Mouse (Mus musculus) ovary, postnatal 14 days (tissue): ENCODE results near the gene Cnn3.

Source experiments
- DNase-seq: peaks from one replicate; pipeline ENCODE4 v3.0.0; 2022; ENCODE audit warnings: low spot score

Gene Cnn3

GRCm38 (mm10) chr3:121492026-121492425, 65.7 kb downstream of the Cnn3 start:
- no peak for DNase-seq

- DNase-seq: no peak
These were observed 67.7 kb downstream of the Cnn3 start for GRCm38 (mm10) chr3:121493997-121494421.

GRCm38 (mm10) chr3:121500225-121500624, 73.9 kb downstream of the Cnn3 start:
- peak; percentile 74 for DNase-seq

GRCm38 (mm10) chr3:121500734-121501133, 74.4 kb downstream of the Cnn3 start:
- DNase-seq: no peak

GRCm38 (mm10) chr3:121504927-121505487, 78.7 kb downstream of the Cnn3 start:
- no peak for DNase-seq

- no peak for DNase-seq
These were observed 79.9 kb downstream of the Cnn3 start for GRCm38 (mm10) chr3:121506175-121506574.

- DNase-seq: no peak
These were observed 80.5 kb downstream of the Cnn3 start for GRCm38 (mm10) chr3:121506756-121507155.

- no peak for DNase-seq
These were observed 81.4 kb downstream of the Cnn3 start for GRCm38 (mm10) chr3:121507678-121508077.
